Mouse (Mus musculus) neural tube, embryonic 10.5 days (tissue): ENCODE results near the gene Stam2.

Source experiments
- DNase-seq: peaks from one replicate; pipeline ENCODE4 v3.0.0-alpha.2; 2017; ENCODE audit warnings: low spot score; ENCODE audit errors: extremely low spot score

Gene Stam2

GRCm38 (mm10) chr2:52654541-52654940, 87.5 kb downstream of the Stam2 start:
- no peak for DNase-seq

GRCm38 (mm10) chr2:52651547-52651946, 90.5 kb downstream of the Stam2 start:
- no peak for DNase-seq

- DNase-seq: no peak
Measured at GRCm38 (mm10) chr2:52647255-52647998, 94.7 kb downstream of the Stam2 start.

- no peak for DNase-seq
Measured at GRCm38 (mm10) chr2:52643657-52644056, 98.4 kb downstream of the Stam2 start.
